Mouse (Mus musculus) C2C12 (cell line): ENCODE measurements around the gene Hoxa5. TPM values are rescaled to one million over a fixed set of nuclear protein-coding genes. Genes with fewer than 3 reads are reported as not detected.

ENCODE experiments used
- H3K27me3 ChIP-seq: one replicate; pipeline ENCODE4 v1.6.1; 2011; ENCODE audit not compliant: control insufficient read depth, insufficient read depth, insufficient read length
- H3K36me3 ChIP-seq: one replicate; pipeline ENCODE4 v1.6.1; 2011; ENCODE audit not compliant: control insufficient read depth, insufficient read depth
- H3K4me3 ChIP-seq: one replicate; pipeline ENCODE4 v1.5.1; 2011; ENCODE audit warnings: mild to moderate bottlenecking, control low read depth; ENCODE audit not compliant: poor library complexity, insufficient read depth, severe bottlenecking
- H3K79me2 ChIP-seq: one replicate; pipeline ENCODE4 v1.6.1; 2011; ENCODE audit not compliant: control insufficient read depth, insufficient read depth
- H3K79me3 ChIP-seq: one replicate; pipeline ENCODE4 v1.6.1; 2011; ENCODE audit warnings: low read depth, control low read depth
- H3ac ChIP-seq: one replicate; pipeline ENCODE3; 2011; ENCODE audit warnings: low read depth; ENCODE audit not compliant: control insufficient read depth, insufficient read length
- CEBPB ChIP-seq: IDR thresholded peaks from one replicate; pipeline ENCODE4 v1.6.1; 2011; ENCODE audit warnings: low read depth, mild to moderate bottlenecking, control low read depth, moderate library complexity
- CTCF ChIP-seq: IDR thresholded peaks from one replicate; pipeline ENCODE4 v1.5.1; 2011; ENCODE audit not compliant: control insufficient read depth, insufficient read depth, insufficient read length
- FOSL1 ChIP-seq: IDR thresholded peaks from one replicate; pipeline ENCODE4 v1.8.0; 2011; ENCODE audit warnings: mild to moderate bottlenecking, low read length; ENCODE audit not compliant: poor library complexity, insufficient read depth, severe bottlenecking
- MAX ChIP-seq: IDR thresholded peaks from one replicate; pipeline ENCODE4 v1.6.1; 2011; ENCODE audit warnings: mild to moderate bottlenecking, control low read depth
- MYOD1 ChIP-seq: IDR thresholded peaks from one replicate; pipeline ENCODE4 v1.6.1; 2011; ENCODE audit warnings: low read depth; ENCODE audit not compliant: control insufficient read depth, insufficient read length
- MYOG ChIP-seq: IDR thresholded peaks from one replicate; pipeline ENCODE4 v1.6.1; 2011; ENCODE audit not compliant: control insufficient read depth, insufficient read length; ENCODE audit errors: extremely low read depth
- USF1 ChIP-seq: IDR thresholded peaks from one replicate; pipeline ENCODE4 v1.6.1; 2011; ENCODE audit warnings: low read depth, mild to moderate bottlenecking, control low read depth, moderate library complexity
- polyA plus RNA-seq: library from polyadenylated mRNA; unstranded; fragments of >200 nt; fragmentation: generic; extraction: Trizol; gene quantifications from one replicate; pipeline ENCODE4 v1.2.1, GENCODE M21; 2012; ENCODE audit warnings: missing spikeins

Gene Hoxa5
- polyA plus RNA-seq, 1 experiment, result 1.5 TPM

- Histone ChIP-seq H3K36me3 (peaks cover 7% of the 10 kb centered on the region), H3K79me2 (peaks cover 64% of the 10 kb centered on the region), H3ac (no peak overlapping the region), H3K79me3 (peaks cover 25% of the 10 kb centered on the region), H3K4me3 (no peak overlapping the region), H3K27me3 (no peaks in the 10 kb centered on the region)
- TF ChIP-seq CTCF (no peak), MAX (no peak), MYOD1 (no peak), CEBPB (no peak), MYOG (no peak), FOSL1 (no peak), USF1 (no peak)
Observed at GRCm38 (mm10) chr6:52218643-52219215, 14.3 kb upstream of the Hoxa5 start.

DNA sequence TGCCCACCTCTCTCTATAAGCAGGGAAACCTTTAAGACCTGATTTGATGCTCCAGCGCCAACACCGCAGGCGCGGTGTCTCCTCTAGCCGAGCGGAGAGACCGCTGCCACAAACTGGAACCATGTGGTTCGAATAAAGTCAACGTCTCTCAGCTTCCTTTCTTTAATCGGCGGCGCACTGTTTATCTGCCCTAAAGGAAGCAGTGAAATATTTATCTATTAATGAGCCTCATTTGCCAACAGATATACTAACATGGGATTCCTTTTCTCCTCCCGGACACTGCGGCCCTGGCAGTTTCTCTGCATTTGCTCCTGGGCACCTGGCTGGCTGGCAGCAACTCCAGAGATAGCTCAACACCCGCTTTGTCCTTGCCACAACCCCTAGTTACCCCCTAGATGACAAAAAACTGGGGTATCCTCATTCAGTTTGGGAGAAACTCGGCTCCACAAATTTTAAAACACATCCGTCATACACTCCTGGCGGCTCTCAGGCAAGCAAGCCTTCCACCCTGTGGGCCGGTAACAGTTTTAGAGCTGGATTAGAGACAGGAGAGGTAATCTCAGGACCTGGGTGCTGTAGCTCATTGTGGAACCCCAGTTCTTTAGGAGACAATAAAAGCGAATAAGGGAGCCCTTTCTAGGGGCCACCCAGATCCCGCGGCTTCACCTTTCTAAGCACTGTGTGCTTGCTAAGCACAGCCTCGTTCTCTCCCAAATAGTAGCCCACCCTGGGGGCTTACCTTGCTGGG lies 13.7 kb upstream of the Hoxa5 start:
- TF ChIP-seq MYOD1, result no peak
- TF ChIP-seq USF1, result no peak
- TF ChIP-seq CTCF, result no peak
- no peak for TF ChIP-seq FOSL1
- TF ChIP-seq MYOG, result no peak
- TF ChIP-seq MAX, result no peak
- TF ChIP-seq CEBPB, result no peak
- Histone ChIP-seq H3K4me3 (no peak overlapping the region), H3K79me2 (peaks cover 58% of the 10 kb centered on the region), H3K36me3 (peaks cover under 1% of the 10 kb centered on the region), H3ac (peak overlapping the region; percentile 5), H3K27me3 (no peaks in the 10 kb centered on the region), H3K79me3 (peaks cover 18% of the 10 kb centered on the region)

DNA sequence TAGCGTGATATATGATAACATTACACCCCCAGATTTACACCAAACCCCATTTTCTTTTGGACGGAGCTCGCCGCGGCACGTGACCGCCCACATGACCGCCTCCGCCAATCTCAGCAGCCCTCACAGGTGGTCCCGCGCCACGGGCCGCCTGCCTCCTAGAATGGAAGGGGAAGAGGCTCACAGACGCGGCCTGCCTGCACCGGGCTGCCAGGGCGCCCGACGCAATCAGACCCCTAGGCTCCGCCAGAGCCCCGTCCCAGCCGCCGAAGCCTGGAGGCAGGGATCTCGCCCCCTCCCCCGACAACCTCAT lies 13.0 kb upstream of the Hoxa5 start:
- peak overlapping the region; percentile 66 for H3ac ChIP-seq
- H3K79me3 ChIP-seq, result peaks cover 15% of the 10 kb centered on the region
- peak overlapping the region; percentile 57 for H3K4me3 ChIP-seq
- no peaks in the 10 kb centered on the region for H3K36me3 ChIP-seq
- H3K79me2 ChIP-seq, result peaks cover 57% of the 10 kb centered on the region
- TF ChIP-seq USF1 (peak; percentile 96), CEBPB (no peak)
- no peaks in the 10 kb centered on the region for H3K27me3 ChIP-seq

GRCm38 (mm10) chr6:52216691-52217458 lies 12.5 kb upstream of the Hoxa5 start:
- Histone ChIP-seq H3K4me3 (peak overlapping the region; percentile 57), H3K27me3 (no peaks in the 10 kb centered on the region), H3K79me2 (peaks cover 58% of the 10 kb centered on the region), H3K36me3 (no peaks in the 10 kb centered on the region), H3ac (peak overlapping the region; percentile 80), H3K79me3 (peaks cover 19% of the 10 kb centered on the region)
- TF ChIP-seq CTCF (no peak), CEBPB (no peak), MYOD1 (no peak), MYOG (no peak), MAX (no peak), FOSL1 (no peak), USF1 (no peak)

DNA sequence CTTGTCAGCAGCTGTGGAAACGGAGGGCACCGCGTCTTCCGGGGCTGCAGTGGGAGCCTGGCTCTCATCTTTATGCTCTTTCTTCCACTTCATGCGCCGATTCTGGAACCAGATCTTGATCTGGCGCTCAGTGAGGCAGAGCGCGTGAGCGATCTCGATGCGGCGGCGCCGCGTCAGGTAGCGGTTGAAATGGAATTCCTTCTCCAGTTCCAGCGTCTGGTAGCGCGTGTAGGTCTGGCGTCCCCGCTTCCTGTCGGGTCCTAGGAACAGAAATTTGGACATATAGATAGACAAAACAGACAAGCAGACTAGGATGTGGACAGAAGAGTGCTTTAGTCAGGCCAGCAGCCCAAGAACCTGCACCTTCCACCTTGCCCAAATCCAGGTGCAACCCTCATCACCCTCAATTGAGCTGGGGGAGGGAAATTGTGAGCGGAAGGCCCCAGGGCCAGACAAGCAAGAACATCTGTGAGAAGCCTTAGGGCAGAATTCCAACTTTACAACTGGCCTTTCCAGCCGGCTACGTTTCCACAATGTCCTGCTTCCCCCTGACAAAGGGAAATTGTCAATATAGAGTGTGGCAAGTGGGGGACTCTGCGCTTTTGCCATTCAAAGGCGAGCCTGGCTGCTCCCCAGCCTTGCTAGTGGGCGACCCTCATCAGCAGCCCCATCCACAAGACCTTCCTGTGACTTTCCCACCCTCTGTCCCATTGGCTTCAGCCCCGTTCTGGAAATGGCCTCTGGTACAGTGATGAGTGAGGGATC lies 11.6 kb upstream of the Hoxa5 start:
- Histone ChIP-seq H3K79me3 (peaks cover 26% of the 10 kb centered on the region), H3K79me2 (peaks cover 67% of the 10 kb centered on the region), H3K4me3 (peak overlapping the region; percentile 57), H3ac (peak overlapping the region; percentile 47), H3K36me3 (no peaks in the 10 kb centered on the region), H3K27me3 (no peaks in the 10 kb centered on the region)
- no peak for TF ChIP-seq MAX
- no peak for TF ChIP-seq FOSL1
- no peak for TF ChIP-seq CTCF
- no peak for TF ChIP-seq CEBPB
- TF ChIP-seq MYOD1, result no peak
- TF ChIP-seq USF1, result no peak
- TF ChIP-seq MYOG, result no peak
